Mouse (Mus musculus): ENCODE data around the gene Btbd7.

Btbd7 gene

DNA sequence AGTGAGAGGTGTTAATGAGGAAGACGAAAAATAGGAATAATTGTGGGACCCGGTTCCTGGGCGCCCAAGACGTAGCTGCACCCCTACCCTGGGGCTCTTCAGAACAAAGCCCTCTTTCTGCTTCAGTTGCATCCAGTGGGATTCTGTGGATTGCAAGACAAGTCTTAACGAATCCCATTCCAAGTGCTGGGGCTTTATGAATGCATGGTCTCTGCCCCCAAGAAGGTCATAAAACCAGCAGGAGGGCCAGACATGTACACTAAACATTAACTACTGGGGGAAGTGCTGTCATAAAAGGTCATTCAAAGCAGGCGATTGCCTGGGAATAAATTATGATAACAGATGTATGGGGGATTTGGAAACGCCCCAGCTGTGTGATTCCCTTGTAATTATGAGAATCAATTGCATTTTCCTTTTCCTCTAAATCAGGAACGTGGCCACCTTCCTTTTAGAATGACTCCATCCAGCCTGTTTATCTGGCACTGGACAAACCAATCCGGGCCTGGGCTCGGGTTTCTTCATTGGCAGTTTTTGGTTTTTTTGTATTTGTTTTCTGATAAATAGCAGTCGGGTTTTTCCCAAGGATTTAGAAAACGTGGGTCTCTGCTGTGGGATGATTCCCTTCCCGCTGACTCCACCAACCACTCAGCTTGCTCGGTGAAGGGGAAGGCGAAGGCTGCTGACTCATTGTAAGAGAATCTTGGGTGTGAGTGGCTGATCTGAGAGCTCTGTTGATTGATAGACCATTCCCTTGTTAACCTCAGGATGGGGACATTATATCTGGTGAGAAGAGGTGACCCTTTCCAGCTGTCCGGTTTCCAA lies 147.3 kb downstream of the Btbd7 start:
- no peak for DNase-seq (ENCODE audit: low spot score)
